Mouse (Mus musculus) megakaryocyte, embryonic 14.5 days (primary cell): ENCODE results near the gene Prorsd1. TPM values are rescaled to one million over a fixed set of nuclear protein-coding genes. Genes with fewer than 3 reads are reported as not detected.
A peak's percentile ranks its signal among the peaks of the same experiment; 100 is the strongest.
"Not testable (repeated sequence)": the region's sequence is repeated elsewhere in the genome, so short reads cannot be mapped to it uniquely, and the experiment has no call there.

Experiments
- H3K27me3 ChIP-seq: replicated peaks from 2 replicates; pipeline ENCODE3; 2012; ENCODE audit warnings: inconsistent platforms
- H3K36me3 ChIP-seq: replicated peaks from 2 replicates; pipeline ENCODE3; 2012; ENCODE audit warnings: low read length, inconsistent platforms, mixed read lengths
- H3K4me1 ChIP-seq: 2 replicates; pipeline ENCODE4 v1.6.1; 2012; ENCODE audit warnings: inconsistent platforms
- H3K4me3 ChIP-seq: replicated peaks from 2 replicates; pipeline ENCODE3; 2012; ENCODE audit warnings: moderate library complexity, mild to moderate bottlenecking, inconsistent platforms
- H3K9me3 ChIP-seq: 2 replicates; pipeline ENCODE4 v1.6.1; 2012; ENCODE audit warnings: inconsistent platforms
- FLI1 ChIP-seq: IDR thresholded peaks from 2 replicates; pipeline ENCODE4 v1.6.1; 2012; ENCODE audit warnings: low read length, inconsistent platforms, mixed read lengths
- GATA1 ChIP-seq: IDR thresholded peaks from 3 replicates; pipeline ENCODE4 v1.6.1; 2012; ENCODE audit warnings: mixed read lengths, low read length, inconsistent platforms, borderline replicate concordance
- polyA plus RNA-seq: library from polyadenylated mRNA; stranded (reverse); fragments of >175 nt; gene quantifications from 2 replicates; pipeline ENCODE4 v1.2.3, GENCODE M21; 2012; ENCODE audit warnings: low replicate concordance; ENCODE audit not compliant: insufficient read depth

Gene Prorsd1
- 7.7 TPM in 1 of 2 replicates, not detected in the other for polyA plus RNA-seq

DNA sequence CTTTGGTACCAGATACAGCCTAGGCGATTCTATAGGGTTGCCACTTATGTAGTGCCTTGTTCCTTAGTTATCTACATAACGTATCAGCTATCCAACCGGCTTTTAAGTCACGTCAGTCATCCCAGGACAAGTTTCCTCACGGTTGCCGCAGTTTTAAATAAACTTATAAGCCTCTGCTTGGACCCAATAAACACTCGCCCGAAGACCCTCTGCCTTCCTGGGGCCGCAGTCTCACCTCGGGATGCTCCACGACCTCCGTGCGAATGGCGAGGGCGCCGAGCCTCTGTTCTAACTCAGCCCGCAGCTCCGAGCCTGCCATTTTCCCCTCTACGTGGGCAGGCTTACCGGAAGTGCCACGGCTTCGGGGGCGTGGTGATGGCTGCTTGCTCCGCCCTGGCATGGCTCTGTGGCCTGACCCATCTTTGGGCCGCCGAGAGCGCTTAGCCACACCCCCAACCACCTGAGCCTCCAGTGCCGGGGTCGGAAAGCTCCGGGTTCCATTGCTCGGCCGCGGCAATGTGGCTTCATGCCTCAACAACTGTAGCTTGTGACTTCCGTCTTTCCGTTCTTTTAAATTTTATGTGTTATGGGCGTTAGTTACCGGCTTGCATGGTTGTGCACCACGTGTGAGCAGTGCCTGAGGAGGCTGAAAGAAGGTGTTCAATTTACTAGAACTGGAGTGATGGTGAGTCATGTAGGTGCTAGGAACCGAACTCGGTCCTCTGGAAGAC, at the start of gene Prorsd1:
TSS of gene Prorsd1 (minus strand) at position 352 of the 731 bp plus-strand sequence.
- Histone ChIP-seq H3K9me3 (peaks cover 7% of the 10 kb centered on the region), H3K4me1 (peaks cover 16% of the 10 kb centered on the region), H3K4me3 (peak within 1 kb of the TSS; percentile 95), H3K27me3 (no peaks in the 10 kb centered on the region), H3K36me3 (peaks cover 34% of the 10 kb centered on the region)
- no peak for TF ChIP-seq GATA1
- TF ChIP-seq FLI1: peak; percentile 71

DNA sequence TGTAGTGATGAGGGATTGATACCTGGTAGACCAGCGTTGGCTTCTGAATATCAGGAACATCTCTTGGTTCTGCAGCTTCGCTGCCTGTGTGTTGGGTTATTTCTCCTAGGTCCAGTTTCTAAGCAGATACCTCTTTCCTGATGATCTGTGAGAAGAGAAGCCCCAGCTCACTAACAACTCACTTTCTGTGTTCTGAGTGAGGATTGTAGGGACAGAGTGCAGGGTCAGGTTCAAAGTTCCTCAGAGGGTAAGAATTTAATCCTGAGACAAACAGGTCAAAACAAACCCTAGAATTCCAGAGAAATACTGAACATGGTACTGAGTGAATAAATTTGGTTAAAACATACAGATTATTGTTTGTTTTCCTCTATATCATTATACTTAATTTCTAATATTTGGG, 48.6 kb upstream of the Prorsd1 start:
- Histone ChIP-seq H3K36me3 (no peaks in the 10 kb centered on the region), H3K4me1 (0 out of 2 replicates have a peak, but pooled peaks cover under 1% of the 10 kb centered on the region), H3K4me3 (no peak overlapping the region), H3K27me3 (no peaks in the 10 kb centered on the region), H3K9me3 (no peaks in the 10 kb centered on the region)
- TF ChIP-seq GATA1 (no peak), FLI1 (no peak)

DNA sequence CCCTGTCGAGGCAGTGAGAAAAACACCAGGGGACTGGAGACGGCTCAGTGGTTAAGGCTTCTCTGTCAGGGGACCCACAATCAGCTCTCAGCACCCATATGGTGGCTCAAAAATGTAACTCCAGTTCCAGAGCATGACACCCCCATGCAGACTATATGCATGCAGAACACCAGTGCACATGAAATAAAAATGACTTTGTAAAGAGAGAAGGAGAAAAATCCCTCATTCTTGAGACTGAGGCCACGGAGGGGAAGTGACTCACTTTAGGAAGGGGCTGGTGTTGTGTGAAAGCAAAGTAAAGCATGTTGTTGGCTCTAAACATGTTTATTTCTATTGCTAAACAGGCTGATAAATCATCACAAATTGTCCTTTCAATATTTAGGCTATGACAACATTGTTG, 46.2 kb upstream of the Prorsd1 start:
- no peaks in the 10 kb centered on the region for H3K36me3 ChIP-seq
- TF ChIP-seq FLI1: no peak
- no peak for TF ChIP-seq GATA1
- no peaks in the 10 kb centered on the region for H3K27me3 ChIP-seq

DNA sequence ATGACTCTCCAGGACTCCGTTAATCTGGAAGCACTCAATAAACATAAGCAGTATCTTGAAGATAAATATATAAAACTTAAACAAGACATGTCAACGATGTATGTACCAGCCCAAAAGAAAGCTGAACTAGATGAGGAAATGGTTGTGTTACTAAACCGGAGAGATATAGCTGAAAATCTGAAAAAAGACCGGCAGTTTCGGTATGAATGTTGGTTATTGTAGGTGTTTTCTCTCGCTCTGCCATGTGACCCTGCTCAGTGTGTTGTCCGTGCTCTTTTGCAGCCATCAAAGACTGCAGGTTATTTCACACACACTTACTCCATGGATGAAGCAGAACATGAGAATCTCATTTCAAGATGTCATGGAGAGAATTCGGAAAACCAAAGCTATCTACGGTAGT, 45.6 kb upstream of the Prorsd1 start:
- Histone ChIP-seq H3K27me3 (no peaks in the 10 kb centered on the region), H3K9me3 (no peaks in the 10 kb centered on the region), H3K4me3 (no peak overlapping the region), H3K4me1 (no peaks in the 10 kb centered on the region), H3K36me3 (no peaks in the 10 kb centered on the region)
- no peak for TF ChIP-seq FLI1
- no peak for TF ChIP-seq GATA1

More for the DNA sequence above, 46.2 kb upstream of the Prorsd1 start:
- Histone ChIP-seq H3K9me3 (no peaks in the 10 kb centered on the region), H3K4me1 (no peaks in the 10 kb centered on the region), H3K4me3 (no peak overlapping the region)

DNA sequence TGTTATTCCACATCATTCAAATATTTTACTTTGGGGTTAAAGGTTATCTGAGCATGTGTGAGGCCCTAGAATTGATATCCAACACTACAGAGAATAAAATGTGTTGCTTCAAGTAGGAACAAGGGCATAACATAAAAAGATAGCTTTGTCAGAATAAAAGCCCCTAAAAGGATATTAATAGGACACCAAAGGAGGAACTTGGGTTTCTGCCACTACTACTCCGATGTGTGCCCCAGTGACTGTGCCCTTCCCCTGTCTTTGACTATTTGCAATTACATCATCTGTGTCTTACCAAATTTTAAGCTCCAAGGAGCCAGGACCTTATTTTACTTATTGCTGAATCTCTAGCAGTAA, 34.6 kb upstream of the Prorsd1 start:
- H3K9me3 ChIP-seq: no peaks in the 10 kb centered on the region
- no peaks in the 10 kb centered on the region for H3K27me3 ChIP-seq
- peaks cover 22% of the 10 kb centered on the region for H3K36me3 ChIP-seq
- H3K4me1 ChIP-seq: peaks cover 22% of the 10 kb centered on the region
- TF ChIP-seq GATA1: no peak
- no peak overlapping the region for H3K4me3 ChIP-seq

DNA sequence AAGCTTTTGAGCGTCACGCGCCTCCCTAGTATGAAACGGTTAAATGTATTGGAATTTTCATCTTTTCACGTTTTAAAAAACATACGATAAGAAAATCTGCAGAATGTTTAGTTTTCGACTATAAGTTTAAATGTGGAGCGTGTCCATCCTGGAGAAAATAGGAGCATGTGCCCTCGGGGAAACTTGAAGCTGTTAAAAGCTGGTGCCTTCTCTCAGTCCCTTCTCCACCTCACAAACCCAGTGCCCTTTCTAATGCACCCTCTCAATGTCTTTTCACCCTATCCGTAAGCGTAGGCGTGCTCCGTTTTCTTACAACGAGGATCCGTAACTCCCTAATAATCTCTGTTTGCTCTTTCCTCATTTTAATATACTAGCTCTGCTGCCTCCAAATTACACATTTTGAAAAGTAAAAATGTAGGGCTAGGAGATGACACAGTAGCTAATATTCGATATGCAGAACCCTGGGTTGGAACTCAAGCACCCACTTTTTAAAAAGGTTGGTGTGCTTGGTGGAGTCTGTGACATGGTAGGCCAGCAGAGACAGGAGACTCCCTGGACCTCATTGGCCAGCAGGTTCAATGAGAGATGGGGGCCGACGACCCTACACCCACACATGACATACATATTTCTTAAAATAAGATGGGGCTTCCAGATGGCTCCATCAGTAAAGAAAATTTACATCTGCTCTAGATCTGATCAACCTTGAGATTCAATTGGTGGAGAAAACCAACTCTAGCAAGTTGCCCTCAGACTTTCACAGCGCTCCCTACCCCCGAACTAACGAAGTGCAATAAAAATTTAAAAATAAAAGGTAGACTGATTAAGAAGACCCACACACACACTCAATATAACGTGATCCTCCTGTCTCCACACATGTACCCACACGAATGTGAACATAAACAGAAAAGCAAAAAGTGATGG, 33.9 kb upstream of the Prorsd1 start:
- Histone ChIP-seq H3K27me3 (no peaks in the 10 kb centered on the region), H3K36me3 (peaks cover 28% of the 10 kb centered on the region), H3K9me3 (no peaks in the 10 kb centered on the region), H3K4me1 (peaks cover 22% of the 10 kb centered on the region), H3K4me3 (peak overlapping the region; percentile 97)
- TF ChIP-seq GATA1 (no peak), FLI1 (no peak)

DNA sequence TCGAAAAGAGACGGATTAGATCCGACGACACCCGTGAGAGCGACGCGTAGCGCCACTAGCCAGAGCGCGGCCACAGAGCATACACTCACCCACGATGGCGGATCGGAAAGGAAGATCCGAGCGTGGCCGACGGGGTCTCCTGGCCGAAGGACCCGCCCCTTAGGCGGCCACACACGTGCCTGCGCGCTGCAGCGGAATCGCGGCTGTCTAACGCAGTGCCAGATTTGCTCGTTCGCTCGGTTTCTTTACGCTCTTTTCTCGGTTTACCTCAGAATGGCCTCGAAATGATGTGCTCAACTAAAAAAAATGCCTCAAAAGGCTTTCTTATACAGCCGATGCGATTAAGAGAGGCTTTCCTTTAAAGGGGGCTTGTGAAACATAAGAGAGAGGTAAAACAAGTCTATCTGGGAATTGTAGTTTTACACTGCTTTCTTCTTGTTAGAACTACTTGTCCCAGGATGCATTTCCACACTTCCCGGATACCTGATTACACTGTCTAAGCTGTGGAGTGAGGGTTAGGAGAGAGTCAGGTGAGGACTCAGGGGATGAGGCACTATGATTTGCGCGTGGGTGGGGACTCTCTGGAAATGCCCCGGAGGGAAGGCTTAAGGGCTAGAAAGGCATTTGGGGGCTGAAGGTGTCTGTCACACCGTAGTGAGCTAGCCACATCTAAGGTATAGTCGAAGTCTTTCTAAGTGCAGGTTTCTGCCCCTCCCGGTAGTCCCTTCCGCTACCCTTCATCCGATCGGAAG, 33.1 kb upstream of the Prorsd1 start, which contains the start of the genes Clhc1 and Rps27a:
TSS of gene Clhc1 (plus strand) at position 199 of the 752 bp plus-strand sequence.
TSS of gene Rps27a (minus strand) at position 358 of the 752 bp plus-strand sequence.
- Histone ChIP-seq H3K9me3 (no peaks in the 10 kb centered on the region), H3K4me3 (peak within 1 kb of the TSS; percentile 97), H3K36me3 (peaks cover 34% of the 10 kb centered on the region), H3K4me1 (peaks cover 22% of the 10 kb centered on the region), H3K27me3 (no peaks in the 10 kb centered on the region)
- no peak for TF ChIP-seq GATA1
- no peak for TF ChIP-seq FLI1

DNA sequence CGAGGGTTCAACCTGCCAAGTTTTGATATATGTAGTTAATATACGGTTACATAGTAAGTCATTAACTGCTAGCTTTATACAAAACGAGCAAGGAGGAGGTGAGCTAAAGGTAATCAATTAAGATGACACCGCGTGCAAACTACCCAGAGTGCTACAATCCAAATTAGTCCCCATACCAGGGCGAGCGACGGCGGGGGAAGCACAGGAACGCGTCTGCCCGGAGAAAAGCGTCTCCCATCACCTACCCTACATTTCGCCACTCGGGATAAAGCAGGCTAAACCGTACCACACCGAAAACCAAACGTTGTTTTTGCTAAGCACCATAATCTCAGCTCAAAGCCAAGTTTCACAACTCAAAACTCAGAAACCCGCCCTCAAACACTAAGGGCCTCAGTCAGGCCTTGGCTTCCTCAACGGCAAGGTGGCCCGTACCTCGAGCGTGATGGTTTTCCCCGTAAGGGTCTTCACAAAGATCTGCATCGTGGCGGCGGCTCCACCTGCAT, 32.5 kb upstream of the Prorsd1 start:
- Histone ChIP-seq H3K4me1 (peaks cover 22% of the 10 kb centered on the region), H3K4me3 (peak overlapping the region; percentile 97), H3K36me3 (peaks cover 38% of the 10 kb centered on the region), H3K27me3 (no peaks in the 10 kb centered on the region), H3K9me3 (no peaks in the 10 kb centered on the region)
- TF ChIP-seq GATA1: no peak
- TF ChIP-seq FLI1: no peak

DNA sequence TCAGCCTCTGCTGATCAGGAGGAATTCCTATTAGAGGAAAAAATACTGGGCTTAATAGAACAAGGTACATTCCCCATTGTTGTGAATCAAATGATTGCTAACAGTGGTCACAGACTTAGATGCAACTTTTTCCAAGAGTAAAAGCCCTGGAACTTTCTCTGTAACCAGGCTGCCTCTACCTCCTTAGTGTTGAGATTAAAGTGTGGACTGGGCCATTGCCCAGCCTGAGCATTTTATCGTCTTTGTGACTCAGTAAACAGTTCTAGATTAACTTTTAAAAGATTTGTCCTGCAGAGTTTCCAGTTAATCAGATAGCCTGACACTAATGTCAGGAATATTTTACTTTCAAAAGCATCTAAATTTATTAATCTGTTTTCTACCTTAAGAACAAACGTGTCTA, 31.9 kb upstream of the Prorsd1 start:
- peak overlapping the region; percentile 97 for H3K4me3 ChIP-seq

DNA sequence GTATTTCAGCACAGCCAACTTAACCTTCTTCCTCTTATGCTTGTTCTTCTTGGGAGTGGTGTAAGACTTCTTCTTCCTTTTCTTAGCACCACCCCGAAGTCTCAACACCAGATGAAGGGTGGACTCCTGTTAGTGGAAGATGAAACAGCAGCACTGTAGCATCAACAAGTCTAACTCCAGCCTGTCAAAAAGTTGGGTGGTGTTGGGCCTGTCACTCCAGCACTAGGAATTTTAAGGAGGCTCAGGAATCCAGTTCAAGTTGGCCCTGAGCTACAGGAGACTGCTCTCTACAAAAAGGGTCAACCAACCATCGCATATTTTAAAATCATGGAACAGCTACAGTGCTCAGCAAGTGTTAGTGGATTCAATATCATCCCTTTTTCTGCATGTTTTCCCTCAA, 31.5 kb upstream of the Prorsd1 start:
- Histone ChIP-seq H3K4me3 (peak overlapping the region; percentile 97), H3K4me1 (peaks cover 22% of the 10 kb centered on the region), H3K36me3 (peaks cover 45% of the 10 kb centered on the region)
- not testable (repeated sequence) for H3K27me3 ChIP-seq, H3K9me3 ChIP-seq

More for the DNA sequence above, 31.9 kb upstream of the Prorsd1 start:
- H3K27me3 ChIP-seq: no peaks in the 10 kb centered on the region
- H3K4me1 ChIP-seq: peaks cover 22% of the 10 kb centered on the region
- TF ChIP-seq FLI1 (no peak), GATA1 (no peak)
- H3K9me3 ChIP-seq: no peaks in the 10 kb centered on the region
- peaks cover 40% of the 10 kb centered on the region for H3K36me3 ChIP-seq

DNA sequence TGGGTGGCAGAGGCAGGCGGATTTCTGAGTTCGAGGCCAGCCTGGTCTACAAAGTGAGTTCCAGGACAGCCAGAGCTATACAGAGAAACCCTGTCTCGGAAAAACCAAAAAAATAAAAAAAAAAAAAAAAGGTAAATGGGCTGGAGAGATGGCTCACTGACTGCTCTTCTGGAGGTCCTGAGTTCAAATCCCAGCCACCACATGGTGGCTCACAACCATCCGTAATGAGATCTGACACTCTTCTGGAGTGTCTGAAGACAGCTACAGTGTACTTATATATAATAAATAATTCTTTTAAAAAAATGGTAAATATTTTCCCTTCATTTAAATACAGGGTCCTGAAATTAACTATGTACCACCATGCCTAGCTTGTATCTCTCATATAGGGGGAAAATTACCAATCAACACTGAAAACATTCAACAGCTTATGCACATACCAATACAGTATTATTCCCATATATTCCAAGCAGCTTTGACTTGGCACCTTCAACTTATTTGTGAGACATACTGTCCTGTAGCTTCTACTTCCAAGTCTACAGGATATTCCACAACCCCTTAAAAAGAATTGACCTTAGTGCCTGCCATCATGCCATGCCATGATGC, 30.4 kb upstream of the Prorsd1 start:
- Histone ChIP-seq H3K36me3 (peaks cover 56% of the 10 kb centered on the region), H3K4me1 (peaks cover 22% of the 10 kb centered on the region)
- H3K4me3 ChIP-seq, H3K27me3 ChIP-seq, H3K9me3 ChIP-seq: not testable (repeated sequence)
